ENCODE assay signal across 8 mouse cellular contexts in genomic region chr14:21136906-21137305, GRCm38 (mm10).
DNase-seq lines count a peak whose midpoint lies in the region; ATAC-seq lines count a peak whose summit lies in the region.

No protein-coding gene starts in this region.

- 31% methylated on average over 1 of the region's 1 CpGs for WGBS in hindbrain, embryonic 15.5 days

- no peaks in the 10 kb centered on the region for H3K4me1 ChIP-seq in hindbrain, embryonic 15.5 days (replicated peaks)

- no peaks in the 10 kb centered on the region for H3K27me3 ChIP-seq in hindbrain, embryonic 15.5 days

- 0 out of 2 replicates have a peak overlapping the region, but pooled peaks have one; percentile 22 for H3K9ac ChIP-seq in hindbrain, embryonic 15.5 days

- intact Hi-C loops in left cerebral cortex, postnatal 14 days (cut with DNase I) = loop anchor here (2.0 to 10.0 kb wide), 3 partner anchors 520 to 718 kb away; no protein-coding TSS in a partner anchor

- no peaks in the 10 kb centered on the region for H3K36me3 ChIP-seq in hindbrain, embryonic 15.5 days

- peak; percentile 83 for ATAC-seq in erythroblast, adult 5-6 weeks (replicated peaks; ENCODE audit: low FRiP score, poor library complexity, severe bottlenecking)
- no peak for ATAC-seq in hindbrain, embryonic 15.5 days (ENCODE audit: low FRiP score, low read depth)

- H3K27ac ChIP-seq in hindbrain, embryonic 15.5 days (replicated peaks) = no peak overlapping the region

- no peak overlapping the region for H3K4me3 ChIP-seq in hindbrain, embryonic 15.5 days

- no peak overlapping the region for H3K4me2 ChIP-seq in hindbrain, embryonic 15.5 days

- no peaks in the 10 kb centered on the region for H3K9me3 ChIP-seq in hindbrain, embryonic 15.5 days

- DNase-seq in 416B (ENCODE audit: low read depth) = peak; percentile 91
- DNase-seq in CD8-positive naive resting alpha-beta T cell, adult 2 months (ENCODE audit: low read depth in 2 of 2, low spot score in 2 of 2) = peak; percentile 26 to 63
- peak; percentile 47 for DNase-seq in c-Kit-negative CD71-positive TER-119-positive erythroid progenitor cells, embryonic 14.5 days (ENCODE audit: low read depth, low spot score)
- DNase-seq in left cerebral cortex, postnatal 14 days (ENCODE audit: low spot score in 2 of 2) = peak; percentile 85 to 89
- DNase-seq in naive thymus-derived CD4-positive, alpha-beta T cell, adult 2 months (ENCODE audit: low read depth) = peak; percentile 82
- peak; percentile 51 for DNase-seq in thymus, postnatal 25 days
